12 mouse cellular contexts compared by ENCODE assay signal in genomic region chr4:45483271-45484245, GRCm38 (mm10). TPM values are rescaled to one million over a fixed set of nuclear protein-coding genes. Genes with fewer than 3 reads are reported as not detected.
DNase-seq lines count a peak whose midpoint lies in the region; ATAC-seq and TF ChIP-seq lines count a peak whose summit lies in the region.
"Had no signal": no experiment of that assay in that cellular context is flagged by ENCODE, and none has a peak within 500 bp of the region (broad histone marks: within the 10 kb centered on the region; RNA-seq: fewer than 3 reads in every experiment).

No protein-coding gene starts in this region.

- H3K27me3 ChIP-seq in lung, embryonic 15.5 days: no peaks in the 10 kb centered on the region
- H3K27me3 ChIP-seq: Patski had no signal

- no peaks in the 10 kb centered on the region for H3K36me3 ChIP-seq in lung, embryonic 15.5 days
- H3K36me3 ChIP-seq: neural tube, embryonic 13.5 days had no signal

- no peak overlapping the region for H3K4me3 ChIP-seq in lung, embryonic 15.5 days
- no peak overlapping the region for H3K4me3 ChIP-seq in left cerebral cortex, adult 2 months
- H3K4me3 ChIP-seq: neural tube, embryonic 13.5 days had no signal

- intact Hi-C loops in heart, postnatal 10 days (cut with DNase I): no loop called here
- intact Hi-C loops in left cerebral cortex, adult 2 months (cut with DNase I): no loop called here

- 0 out of 2 replicates have a peak overlapping the region, but pooled peaks have one; percentile 29 for H3K27ac ChIP-seq in lung, embryonic 15.5 days
- no peak overlapping the region for H3K27ac ChIP-seq in left cerebral cortex, adult 2 months
- H3K27ac ChIP-seq: hindbrain, embryonic 14.5 days; neural tube, embryonic 13.5 days had no signal

- TF ChIP-seq CTCF in left cerebral cortex, adult 2 months (IDR thresholded peaks at IDR 0.05): no peak

- no peak for DNase-seq in lung, postnatal 36 days
- peak; percentile 72 for DNase-seq in c-Kit-negative CD71-positive TER-119-positive erythroid progenitor cells, embryonic 14.5 days (ENCODE audit: low read depth, low spot score)
- DNase-seq in heart, postnatal 10 days: peak; percentile 86 to 88
- peak; percentile 38 for DNase-seq in skeletal muscle tissue, adult 2 months (ENCODE audit: low read depth, low spot score)
- no peak for DNase-seq in right cerebral cortex, postnatal 10 days (ENCODE audit: low spot score in 2 of 2)
- DNase-seq in left cerebral cortex, adult 2 months (ENCODE audit: extremely low spot score in 1 of 2, low spot score in 2 of 2): no peak
- DNase-seq: cerebellum, postnatal 14 days had no signal

- 67% methylated on average over 8 of the region's 8 CpGs for WGBS in lung, embryonic 15.5 days

- H3K4me1 ChIP-seq in lung, embryonic 15.5 days: peaks cover 86% of the 10 kb centered on the region

- H3K9ac ChIP-seq in lung, embryonic 15.5 days: no peak overlapping the region
- H3K9ac ChIP-seq: hindbrain, embryonic 14.5 days; neural tube, embryonic 13.5 days had no signal

- no peak for ATAC-seq in lung, embryonic 15.5 days (ENCODE audit: borderline replicate concordance, extremely low read depth, low FRiP score, low TSS enrichment)
- ATAC-seq in granulocyte monocyte progenitor cell, adult 5-6 weeks (replicated peaks; ENCODE audit: poor library complexity, severe bottlenecking): no peak
- ATAC-seq: Patski had no signal

- H3K4me2 ChIP-seq in lung, embryonic 15.5 days: no peak overlapping the region
- H3K4me2 ChIP-seq: hindbrain, embryonic 14.5 days; neural tube, embryonic 13.5 days had no signal

- no peaks in the 10 kb centered on the region for H3K9me3 ChIP-seq in lung, embryonic 15.5 days
- H3K9me3 ChIP-seq: neural tube, embryonic 13.5 days had no signal

RNA-seq across cellular contexts. Expression of gene Shb, which starts 48.7 kb away (rescaled TPM):
- polyA plus RNA-seq in lung, embryonic 15.5 days (2015; fragmentation: Nextera tagmentation; extraction: Ambion mirVana): 11.4 and 13.5 TPM in 2 replicates
- 10 to 100 TPM; 67.9 to 71.6 TPM for total RNA-seq in heart, postnatal 10 days (2021)
- 0.49 and 1.1 TPM in 2 replicates for total RNA-seq in granulocyte monocyte progenitor cell, adult 5-6 weeks (2014; fragmentation: Nextera tagmentation)
- total RNA-seq in granulocyte monocyte progenitor cell, adult 5-6 weeks (2017): 0.72 and 2.2 TPM in 2 replicates
- total RNA-seq in left cerebral cortex, adult 2 months (2021): 10 to 100 TPM; 11.0 to 11.6 TPM

Comparison
In these comparisons a context has a peak if more than half of its experiments do, and no peak if none do; other contexts are left out.
1. DNase-seq: peak in c-Kit-negative CD71-positive TER-119-positive erythroid progenitor cells, embryonic 14.5 days (single experiment), heart, postnatal 10 days (2 of 2) and skeletal muscle tissue, adult 2 months (single experiment); none in lung, postnatal 36 days (single experiment), right cerebral cortex, postnatal 10 days (0 of 2) and left cerebral cortex, adult 2 months (0 of 2).